Mouse (Mus musculus) spleen, postnatal 10 days (tissue): ENCODE results near the gene Gm9821.

Experiments used
- DNase-seq, 2 experiments: peaks; one replicate each; pipeline ENCODE4 v3.0.0; 2021 to 2022; ENCODE audit warnings: low spot score in 2 of 2

Gm9821 gene

DNA sequence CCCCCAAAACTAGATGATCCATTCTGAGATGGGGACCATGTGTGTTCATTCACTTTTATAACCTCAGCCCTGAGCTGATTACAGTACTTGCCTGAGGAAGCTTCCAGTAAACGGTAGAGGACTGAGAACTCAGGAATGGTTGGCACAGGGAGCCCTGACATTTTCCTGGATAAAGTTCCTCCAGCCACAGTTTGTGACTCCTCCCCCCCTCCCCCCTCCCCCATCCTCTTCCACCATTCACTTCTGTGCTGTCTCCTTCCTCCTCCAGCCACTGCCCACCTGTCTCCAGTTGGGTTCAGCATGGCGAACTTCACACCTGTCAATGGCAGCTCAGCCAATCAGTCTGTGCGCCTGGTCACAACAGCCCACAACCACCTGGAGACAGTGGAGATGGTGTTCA is 18.6 kb upstream of the Gm9821 start, which contains the start of gene Chrm4:
Gene Chrm4, plus strand, starts transcription at position 301 of the 400 bp plus-strand sequence.
- no peak for DNase-seq

DNA sequence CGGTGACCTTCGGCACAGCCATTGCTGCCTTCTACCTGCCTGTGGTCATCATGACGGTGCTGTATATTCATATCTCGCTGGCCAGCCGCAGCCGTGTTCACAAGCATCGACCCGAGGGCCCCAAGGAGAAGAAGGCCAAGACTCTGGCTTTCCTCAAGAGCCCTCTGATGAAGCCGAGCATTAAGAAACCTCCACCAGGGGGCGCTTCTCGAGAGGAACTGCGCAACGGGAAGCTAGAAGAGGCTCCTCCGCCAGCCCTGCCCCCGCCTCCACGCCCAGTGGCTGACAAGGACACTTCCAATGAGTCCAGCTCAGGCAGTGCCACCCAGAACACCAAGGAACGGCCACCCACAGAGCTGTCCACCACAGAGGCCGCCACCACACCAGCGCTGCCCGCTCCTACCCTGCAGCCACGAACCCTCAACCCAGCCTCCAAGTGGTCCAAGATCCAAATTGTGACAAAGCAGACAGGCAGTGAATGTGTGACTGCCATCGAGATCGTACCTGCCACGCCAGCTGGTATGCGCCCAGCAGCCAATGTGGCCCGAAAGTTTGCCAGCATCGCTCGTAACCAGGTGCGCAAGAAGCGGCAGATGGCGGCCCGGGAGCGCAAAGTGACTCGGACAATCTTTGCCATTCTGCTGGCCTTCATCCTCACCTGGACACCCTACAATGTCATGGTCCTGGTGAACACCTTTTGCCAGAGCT is 17.5 kb upstream of the Gm9821 start:
- peak; percentile 72 to 90 for DNase-seq

DNA sequence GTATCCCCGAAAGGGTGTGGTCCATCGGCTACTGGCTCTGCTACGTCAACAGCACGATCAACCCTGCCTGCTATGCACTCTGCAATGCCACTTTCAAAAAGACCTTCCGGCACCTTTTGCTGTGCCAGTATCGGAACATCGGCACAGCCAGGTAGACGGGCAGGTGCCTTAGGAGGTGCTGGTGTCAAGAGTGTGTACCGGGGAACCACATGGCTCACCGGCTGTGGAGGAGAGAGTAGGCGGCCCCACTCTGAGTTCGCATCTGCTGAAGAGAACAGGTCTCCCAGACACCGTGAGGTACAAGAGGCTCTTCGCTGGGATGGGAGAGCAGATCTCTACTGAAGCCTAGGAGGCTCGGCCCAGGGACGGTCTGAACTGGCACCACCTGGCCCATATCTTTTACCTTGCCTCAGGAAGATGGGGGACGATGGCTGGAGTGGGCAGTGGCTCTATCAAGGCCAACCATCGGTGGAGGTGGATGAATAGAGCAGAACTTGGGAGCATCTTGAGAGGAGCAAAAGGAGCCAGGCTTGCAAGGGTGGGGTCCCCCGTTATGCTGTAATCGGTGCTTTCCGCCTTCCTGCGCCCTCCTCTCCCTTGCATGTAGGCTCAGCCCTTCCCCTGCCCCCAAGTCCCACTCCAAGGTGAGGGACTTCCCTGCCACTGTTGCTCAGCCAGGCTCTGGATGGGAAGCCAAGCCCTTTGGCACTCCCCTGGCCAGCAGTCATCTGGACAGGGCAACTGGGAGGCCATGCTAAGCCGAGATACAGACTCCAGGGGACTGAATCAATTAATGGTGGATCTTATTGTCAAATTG is 16.8 kb upstream of the Gm9821 start:
- DNase-seq: no peak

DNA sequence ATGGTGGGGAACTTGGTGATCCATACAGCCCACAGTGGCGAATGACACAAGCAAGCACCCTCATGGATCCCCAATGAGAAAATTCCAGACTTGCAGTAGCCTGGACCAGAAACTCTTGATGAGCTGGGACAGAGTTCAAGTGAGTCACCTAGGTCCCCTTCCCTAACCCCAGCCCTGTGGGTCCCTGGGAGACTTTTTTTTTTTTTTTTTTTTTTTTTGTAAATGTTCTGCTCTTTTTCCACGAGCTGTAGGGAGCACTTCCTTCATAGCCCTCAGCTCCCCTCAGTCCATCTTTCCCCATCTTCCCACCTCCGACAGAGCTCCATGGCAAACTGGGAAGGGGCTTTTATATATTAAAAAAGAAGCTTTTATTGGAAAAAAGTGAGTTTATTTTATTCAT is 16.0 kb upstream of the Gm9821 start:
- DNase-seq: no peak

DNA sequence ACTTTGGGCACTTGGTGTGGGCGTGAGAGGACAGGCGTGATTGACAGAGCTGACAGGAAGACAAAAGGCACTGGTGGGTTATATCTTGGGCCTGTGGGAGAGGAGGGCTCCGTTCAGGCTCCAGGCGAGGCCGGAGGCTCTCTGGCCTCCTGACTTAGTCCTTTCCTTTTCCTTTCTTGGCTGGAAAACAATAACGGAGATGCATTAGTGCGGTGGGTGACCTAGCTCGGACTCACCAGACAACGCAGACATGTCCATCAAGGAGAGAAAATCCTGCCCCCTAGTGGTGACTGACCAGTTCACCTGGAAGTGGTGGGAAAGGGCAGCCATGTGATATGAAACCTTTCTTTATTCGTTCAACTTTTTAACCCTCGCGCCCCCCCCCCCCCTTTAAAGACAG is 15.6 kb upstream of the Gm9821 start:
- DNase-seq: peak; percentile 23 to 58

DNA sequence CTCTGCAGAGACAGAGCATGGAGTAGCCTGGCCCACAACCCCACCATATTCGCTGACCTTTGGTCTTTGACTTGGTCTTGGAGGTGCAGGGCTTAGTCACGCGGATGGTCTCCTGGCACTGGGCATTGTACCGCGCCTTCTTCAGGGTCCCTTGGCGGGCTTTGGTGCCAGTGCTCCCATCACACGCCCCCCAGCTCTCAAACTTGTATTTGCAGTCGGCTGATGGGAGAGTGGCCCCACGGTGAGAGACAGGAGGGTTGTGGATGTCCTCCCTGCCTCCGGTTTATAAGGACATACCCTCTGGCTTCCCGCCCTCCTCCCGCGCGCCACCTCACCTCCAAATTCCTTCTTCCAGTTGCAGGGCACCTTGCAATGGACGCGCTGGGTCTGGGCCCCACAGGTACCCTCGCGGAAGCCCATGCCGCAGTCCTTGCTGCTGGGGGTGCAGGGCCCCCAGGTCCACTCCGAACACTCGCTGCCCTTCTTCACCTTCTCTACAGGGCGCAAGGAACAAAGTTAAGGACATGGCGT is 14.7 kb upstream of the Gm9821 start:
- no peak for DNase-seq

DNA sequence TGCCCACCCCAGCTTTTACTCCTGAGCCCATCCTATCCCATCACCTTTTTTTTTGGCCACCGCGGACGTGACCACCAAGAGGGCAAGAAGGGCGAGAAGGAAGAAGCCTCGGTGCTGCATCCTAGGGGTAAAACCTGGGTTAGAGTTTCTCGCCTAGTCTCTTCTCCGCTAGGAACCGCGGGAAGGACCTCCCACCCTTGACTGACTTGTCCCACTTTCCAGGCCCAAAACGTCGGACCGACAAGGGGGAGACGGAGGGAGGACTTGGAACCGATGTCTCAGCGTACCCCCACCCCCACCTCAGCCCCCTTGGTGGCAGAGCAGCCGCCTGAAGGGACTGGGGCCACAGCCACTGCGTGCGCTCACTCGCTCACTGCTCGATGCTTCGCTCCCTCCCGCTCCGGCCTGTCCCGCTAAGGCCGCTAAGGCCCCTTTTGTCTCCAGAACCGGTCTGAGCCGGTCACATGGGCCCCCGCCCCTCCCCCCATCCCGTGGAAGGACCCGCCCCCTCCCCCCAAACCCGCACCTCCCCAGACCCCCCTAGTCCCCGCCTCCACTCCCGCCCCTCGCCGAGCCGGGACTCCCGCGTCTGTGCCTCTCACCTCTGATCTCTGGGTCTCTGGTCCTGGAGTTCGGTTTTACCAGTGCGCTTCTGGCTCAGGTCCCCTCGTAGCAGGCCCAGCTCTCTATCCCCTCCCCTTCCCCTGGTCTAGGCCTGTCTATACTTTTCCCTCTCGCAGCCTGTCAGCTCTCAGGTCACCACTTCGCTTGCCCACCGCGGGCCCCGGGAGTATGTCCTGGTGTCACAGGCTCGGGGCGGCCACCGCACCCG is 14.0 kb upstream of the Gm9821 start:
- no peak for DNase-seq

DNA sequence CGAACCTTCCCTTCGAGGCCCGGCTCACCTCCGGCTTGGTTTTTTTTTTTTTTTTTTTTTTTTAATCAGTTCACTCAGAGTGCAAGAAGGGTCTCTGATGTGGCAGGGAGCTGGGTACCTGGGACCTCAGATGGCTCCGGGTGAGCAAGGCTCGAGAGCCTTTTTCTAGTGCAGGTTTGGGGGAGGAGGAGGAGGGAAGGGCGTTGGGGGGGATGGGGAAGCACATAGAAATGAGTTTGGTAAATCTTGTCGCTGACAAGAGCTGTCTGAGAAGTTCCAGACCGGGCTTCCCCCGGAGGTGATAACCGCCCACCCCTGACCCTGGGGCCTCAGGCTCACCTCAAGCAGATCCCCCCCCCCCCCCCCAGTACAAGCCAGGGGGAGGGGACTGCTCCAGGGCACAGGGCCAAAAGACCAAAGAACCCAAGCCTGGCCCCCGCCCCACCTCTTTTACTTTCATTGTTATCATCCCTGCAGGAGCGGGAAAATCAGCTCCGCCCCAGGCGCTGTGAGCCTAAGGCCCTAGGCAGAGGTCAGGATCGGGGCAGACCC is 13.3 kb upstream of the Gm9821 start, which contains the start of gene Mdk:
Gene Mdk, minus strand, starts transcription at position 138 of the 552 bp plus-strand sequence.
- DNase-seq: no peak

DNA sequence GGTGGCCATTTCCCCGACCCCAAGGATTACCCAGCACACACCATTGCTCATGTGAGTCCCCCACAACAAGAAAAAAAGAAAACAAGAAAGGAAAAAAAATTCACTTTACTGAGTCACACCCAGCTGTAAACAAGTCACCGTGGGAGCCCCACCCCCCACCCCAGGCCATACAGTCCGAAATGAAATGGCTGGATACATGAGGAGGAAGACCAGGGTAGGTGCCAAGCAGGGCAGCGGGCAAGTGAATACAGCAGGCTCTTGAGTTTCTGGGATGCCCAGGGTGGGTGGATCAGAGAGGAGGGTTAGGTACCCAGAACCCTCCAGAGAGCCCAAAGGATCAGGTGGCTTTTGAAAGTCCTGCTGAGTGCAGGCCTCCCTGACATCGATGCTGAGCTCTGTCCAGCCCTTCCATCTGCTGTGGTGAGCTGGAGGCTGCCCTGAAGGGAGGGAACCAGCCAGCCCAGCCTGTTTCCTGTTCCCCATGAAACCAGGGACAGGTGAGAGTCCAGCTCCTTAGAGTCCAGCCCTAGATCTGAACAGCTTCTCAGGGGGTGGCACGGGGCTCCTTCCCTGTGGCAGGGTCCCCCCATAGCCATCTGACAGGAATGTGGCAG is 12.7 kb upstream of the Gm9821 start:
- DNase-seq: peak in 1 of 2 experiments; percentile 13

DNA sequence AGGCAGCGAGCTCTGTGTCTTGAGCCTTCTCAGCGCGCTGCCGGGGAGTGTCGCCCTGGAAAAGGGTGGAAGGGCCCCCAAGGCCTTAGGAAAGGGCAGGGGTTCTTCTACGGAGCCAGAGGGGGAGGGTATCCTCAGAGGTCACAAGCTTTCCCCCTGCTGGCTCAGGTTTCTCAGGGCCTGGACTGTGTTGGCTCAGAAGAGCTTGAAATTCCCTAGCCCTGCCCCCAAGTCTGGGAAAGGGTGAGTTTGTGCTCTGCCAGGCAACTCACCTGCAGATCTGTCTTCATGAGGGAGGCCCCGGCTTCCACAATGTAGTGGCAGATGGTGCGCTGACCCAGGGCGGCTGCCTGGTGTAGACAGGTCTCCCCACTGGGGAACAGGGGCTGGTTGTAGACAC is 12.0 kb upstream of the Gm9821 start:
- DNase-seq: peak in 1 of 2 experiments; percentile 13

DNA sequence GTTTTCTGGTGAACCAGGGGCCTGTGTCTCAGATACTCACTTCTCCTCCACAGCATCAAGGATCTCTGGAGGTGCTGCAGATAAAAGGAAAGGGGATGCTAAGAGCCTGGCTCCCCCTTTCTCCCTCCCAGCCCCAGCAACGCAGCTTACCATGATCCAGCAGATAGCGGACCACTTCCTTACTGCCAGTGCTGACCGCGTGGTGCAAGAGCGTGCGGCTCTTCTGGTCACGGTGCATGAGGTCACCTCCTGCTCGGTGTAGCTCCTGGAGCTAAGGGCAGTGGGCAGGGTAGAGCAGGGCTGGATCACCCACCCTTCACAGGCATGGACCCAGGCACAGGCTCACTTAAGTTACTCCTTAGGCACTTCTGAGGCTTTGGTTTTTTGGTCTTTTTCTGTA is 11.5 kb upstream of the Gm9821 start:
- no peak for DNase-seq

DNA sequence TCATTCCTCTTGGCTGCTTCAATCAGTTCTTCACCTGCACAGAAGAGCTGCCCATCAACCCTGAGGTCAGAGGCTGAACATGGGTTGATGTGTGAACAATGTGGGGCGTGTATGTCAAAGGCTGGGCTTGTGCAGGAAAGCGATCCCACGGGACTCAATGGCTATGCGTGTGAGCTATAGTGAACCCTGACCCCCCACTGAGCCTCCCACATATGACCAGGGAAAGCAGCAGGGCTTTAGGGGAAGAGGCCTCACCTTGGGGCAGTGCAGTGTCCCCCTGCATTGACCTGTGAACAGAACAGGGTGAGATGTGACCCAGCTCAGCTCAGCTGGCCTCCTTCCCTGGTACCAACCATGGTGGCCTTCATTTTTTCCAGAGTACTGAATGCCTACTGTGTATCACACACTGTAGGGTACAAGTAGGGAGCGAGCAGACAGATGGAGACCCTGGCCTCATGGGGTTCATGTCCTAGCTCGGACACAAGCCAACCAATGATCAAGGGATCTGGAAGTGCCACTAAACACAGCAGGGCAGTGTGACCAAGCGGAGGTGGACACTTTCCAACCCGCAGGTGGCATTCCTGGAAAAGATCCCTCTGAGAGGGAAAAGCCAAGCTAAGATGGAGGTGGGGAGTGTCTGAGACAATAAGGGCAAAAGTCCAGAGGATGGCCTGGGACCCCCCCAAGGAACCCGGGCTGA is 10.5 kb upstream of the Gm9821 start:
- DNase-seq: no peak

DNA sequence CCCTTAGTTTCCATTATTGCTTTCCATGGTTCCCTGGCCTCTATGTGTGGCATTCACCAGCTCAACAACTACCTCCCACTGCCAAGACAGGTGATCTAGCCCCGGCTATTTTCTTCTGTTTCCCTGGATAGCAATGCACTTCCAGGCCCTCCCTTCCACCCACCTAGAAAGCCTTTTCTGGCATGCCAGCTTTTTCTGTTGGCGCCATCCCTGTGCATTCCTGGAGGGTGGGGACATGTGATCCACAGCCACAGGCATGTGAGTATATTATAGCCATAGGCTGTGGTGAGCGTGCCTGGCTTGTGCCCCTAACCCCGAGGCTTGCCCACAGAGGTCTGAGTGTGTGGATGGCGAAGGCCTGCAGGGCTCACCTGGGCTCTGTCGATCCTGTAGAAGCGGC is 9.3 kb upstream of the Gm9821 start:
- no peak for DNase-seq

DNA sequence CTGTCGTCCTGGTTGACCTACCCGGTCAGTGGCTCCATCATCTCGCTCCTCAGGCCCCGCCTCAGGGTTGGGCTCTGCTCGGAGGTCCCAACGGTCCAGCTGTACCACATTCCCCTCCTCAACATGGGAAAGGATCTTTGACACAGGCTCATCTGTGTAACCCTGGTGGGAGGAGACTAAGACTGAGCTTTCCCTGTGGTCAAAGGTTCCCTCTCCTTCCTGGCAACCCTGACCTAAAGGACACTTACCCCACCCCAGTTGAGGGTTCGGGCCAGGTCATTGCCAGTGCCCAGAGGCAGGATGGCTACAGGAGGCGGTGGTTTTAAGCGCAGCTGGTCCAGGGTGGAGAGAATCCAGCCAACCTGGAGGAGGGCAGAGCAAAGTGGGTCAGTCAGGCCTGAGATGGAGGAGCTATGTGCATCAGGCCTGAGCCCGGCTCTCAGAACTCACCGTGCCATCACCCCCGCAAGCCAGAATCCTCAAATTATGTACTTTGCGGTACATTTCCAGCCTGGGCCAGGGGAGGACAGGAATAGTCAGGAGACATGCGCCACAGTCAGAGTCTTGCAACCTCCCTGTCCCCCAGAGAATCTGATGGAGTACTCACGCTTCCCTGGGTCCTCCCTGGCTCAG is 6.1 kb upstream of the Gm9821 start:
- no peak for DNase-seq

DNA sequence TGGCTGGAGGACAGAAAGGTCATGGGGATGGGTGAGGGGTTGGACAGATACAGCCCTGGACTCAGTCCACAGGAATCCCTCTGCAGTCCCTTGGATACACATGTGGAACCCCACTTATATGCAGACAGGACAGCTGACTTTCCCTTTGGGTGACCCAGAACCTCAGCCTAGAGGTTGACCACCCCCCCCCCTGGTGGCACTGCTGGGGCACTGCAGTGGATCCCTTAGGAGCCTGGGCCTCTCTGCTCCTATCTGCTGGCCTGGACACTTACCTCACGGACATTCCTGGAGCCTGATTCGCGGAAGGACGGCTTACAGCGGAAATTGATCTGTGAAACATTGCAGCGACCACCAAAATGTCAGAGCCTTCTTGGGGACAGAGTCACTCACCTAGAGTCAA is 3.1 kb upstream of the Gm9821 start:
- DNase-seq: no peak

DNA sequence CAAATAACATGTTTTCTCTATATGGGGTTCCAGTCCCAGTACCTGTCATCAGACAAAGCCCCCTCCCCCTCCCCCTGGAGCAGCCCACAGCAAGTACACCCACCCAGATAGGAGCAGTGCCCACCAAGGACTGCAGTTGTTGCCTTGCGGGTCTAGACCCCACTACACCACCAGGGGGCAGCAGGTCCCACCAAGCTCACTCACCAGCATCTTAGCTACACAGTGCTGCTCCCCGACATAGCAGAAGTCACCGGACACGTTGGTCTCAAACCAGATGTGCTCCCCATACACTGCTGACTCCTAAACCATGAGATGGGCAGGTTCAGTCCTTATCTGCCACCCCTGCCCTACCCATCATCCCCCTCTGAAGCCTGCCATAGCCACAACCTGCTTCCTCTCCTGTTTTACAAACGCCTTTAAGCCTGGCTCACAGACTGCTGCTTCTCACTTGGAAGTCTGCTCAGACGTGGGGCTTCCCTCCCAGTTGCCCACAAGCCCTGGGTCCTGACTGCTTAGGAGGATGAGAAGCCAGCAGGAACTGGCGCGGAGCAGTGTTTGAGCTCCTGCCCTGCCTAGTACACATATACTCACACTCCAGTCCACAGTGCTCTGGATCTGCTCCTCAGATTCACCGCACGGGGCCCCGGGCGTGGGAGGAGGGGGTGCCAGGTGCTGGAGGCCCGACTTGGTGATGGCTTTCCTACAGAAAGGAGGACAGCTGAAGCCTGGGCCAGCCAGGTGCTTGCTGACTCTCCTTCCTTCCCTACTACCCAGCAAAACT is 1.1 kb upstream of the Gm9821 start:
- DNase-seq: peak; percentile 67 to 86

DNA sequence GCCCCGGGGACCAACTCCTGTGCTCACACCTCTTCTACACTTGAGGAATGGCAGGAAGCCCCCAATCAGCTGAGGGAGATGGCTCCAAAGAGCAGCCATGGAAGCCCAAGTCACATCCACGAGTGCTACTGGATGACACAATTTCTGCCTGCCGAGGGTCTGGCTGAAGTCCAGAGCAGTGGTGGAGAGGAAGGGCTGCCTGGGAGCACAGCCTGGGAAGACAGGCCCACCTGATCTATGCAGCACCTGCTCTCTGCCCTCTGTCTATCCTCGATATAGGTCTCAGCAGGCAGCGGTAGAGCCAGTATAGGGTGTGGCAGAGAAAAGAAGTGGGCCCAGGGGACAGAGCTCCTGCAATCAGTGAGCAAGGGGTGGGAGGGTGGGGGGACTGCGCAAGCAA is 1.3 kb downstream of the Gm9821 start:
- DNase-seq: no peak

DNA sequence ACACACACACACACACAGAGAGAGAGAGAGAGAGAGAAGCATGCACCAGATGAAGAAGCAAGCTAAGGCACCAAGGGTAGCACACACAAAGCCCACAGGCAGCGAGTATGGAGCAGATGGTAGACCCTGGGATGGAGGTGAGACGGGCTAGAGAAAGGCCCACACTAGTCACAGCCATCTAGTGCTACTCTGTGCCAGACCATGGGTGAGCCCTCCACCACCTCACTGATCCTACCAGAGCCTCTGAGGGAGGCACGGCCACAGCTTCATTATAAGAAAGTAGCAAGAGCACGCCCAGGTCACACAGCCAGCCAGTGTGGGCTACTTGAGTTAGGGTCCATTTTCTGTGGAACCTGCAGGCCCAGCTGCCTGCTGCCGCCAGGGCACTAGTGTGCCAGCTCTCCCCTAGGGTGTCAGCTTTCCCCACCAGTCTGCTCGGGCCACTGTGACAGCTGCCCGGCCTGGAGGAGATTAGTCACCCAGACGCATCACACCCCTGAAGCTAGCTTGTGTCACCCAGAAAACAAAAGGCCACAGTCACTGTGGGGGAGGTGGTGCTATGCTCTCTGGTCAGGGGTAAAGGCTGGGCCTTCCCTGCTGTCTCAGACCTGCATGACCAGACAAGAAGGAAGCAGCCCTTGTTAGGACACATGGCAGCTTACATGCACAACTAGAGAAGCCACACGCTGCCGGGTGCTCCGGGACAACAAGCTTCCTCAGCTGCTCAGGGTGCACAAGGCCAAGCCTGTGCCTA is 2.1 kb downstream of the Gm9821 start:
- no peak for DNase-seq

DNA sequence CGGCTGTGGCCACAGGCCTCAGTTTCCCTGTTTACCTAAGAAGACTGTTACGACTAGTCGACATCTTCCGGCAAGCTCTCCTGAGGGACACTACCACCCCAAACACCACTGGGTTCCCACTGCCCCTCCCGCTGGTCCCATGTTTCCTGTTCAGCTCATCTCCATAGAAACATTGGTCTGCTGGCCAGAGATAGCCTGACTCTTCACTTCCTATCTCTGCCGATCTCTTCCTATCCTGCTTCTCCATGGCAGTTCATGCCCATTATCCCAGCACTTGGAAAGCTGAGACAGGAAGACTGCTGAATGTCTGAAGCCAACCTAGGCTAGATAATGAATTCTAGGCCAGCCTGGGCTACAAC is 2.6 kb downstream of the Gm9821 start:
- peak in 1 of 2 experiments; percentile 44 for DNase-seq
